Mouse (Mus musculus): Measurements from ENCODE around the gene Sorbs1.

Gene Sorbs1

GRCm38 (mm10) chr19:40348175-40348574 lies 165.4 kb downstream of the Sorbs1 start:
- CTCF ChIA-PET: interaction anchor here (0.7 to 0.9 kb wide), 2 partner anchors 12 to 197 kb away, joined by 3 read pairs; no protein-coding TSS in a partner anchor

- CTCF ChIA-PET: no interaction called here
Measured at GRCm38 (mm10) chr19:40346908-40347307, 166.7 kb downstream of the Sorbs1 start.

- CTCF ChIA-PET: interaction anchor here (0.7 kb wide), 1 partner anchor 34 kb away, joined by 3 read pairs; no protein-coding TSS in a partner anchor
Measured at GRCm38 (mm10) chr19:40346232-40346844, 167.2 kb downstream of the Sorbs1 start.

GRCm38 (mm10) chr19:40345684-40346083 lies 167.9 kb downstream of the Sorbs1 start:
- CTCF ChIA-PET: interaction anchor here (0.7 kb wide), 1 partner anchor 34 kb away, joined by 3 read pairs; no protein-coding TSS in a partner anchor

GRCm38 (mm10) chr19:40343018-40343417 lies 170.6 kb downstream of the Sorbs1 start:
- CTCF ChIA-PET: no interaction called here

GRCm38 (mm10) chr19:40341141-40341540 lies 172.4 kb downstream of the Sorbs1 start:
- CTCF ChIA-PET: no interaction called here

- CTCF ChIA-PET: interaction anchor here (0.9 kb wide), 1 partner anchor 12 kb away, joined by 3 read pairs; no protein-coding TSS in a partner anchor
Measured at GRCm38 (mm10) chr19:40336694-40337093, 176.9 kb downstream of the Sorbs1 start.

- CTCF ChIA-PET: interaction anchor here (0.7 kb wide), 1 partner anchor 176 kb away, joined by 3 read pairs; no protein-coding TSS in a partner anchor
Measured at GRCm38 (mm10) chr19:40333905-40334304, 179.7 kb downstream of the Sorbs1 start.

GRCm38 (mm10) chr19:40333081-40333480 lies 180.5 kb downstream of the Sorbs1 start:
- CTCF ChIA-PET: interaction anchor here (0.7 kb wide), 1 partner anchor 176 kb away, joined by 3 read pairs; no protein-coding TSS in a partner anchor

- CTCF ChIA-PET: no interaction called here
Measured at GRCm38 (mm10) chr19:40332303-40332702, 181.3 kb downstream of the Sorbs1 start.

- CTCF ChIA-PET: no interaction called here
Measured at GRCm38 (mm10) chr19:40331846-40332245, 181.7 kb downstream of the Sorbs1 start.

GRCm38 (mm10) chr19:40326126-40326525 lies 187.5 kb downstream of the Sorbs1 start:
- CTCF ChIA-PET: no interaction called here

- CTCF ChIA-PET: no interaction called here
Measured at GRCm38 (mm10) chr19:40325381-40325780, 188.2 kb downstream of the Sorbs1 start.

- CTCF ChIA-PET: no interaction called here
Measured at GRCm38 (mm10) chr19:40322226-40322625, 191.4 kb downstream of the Sorbs1 start.

GRCm38 (mm10) chr19:40319199-40319598 lies 194.4 kb downstream of the Sorbs1 start:
- CTCF ChIA-PET: no interaction called here

- CTCF ChIA-PET: no interaction called here
Measured at GRCm38 (mm10) chr19:40318511-40318910, 195.1 kb downstream of the Sorbs1 start.

- CTCF ChIA-PET: no interaction called here
Measured at GRCm38 (mm10) chr19:40317001-40317400, 196.6 kb downstream of the Sorbs1 start.

GRCm38 (mm10) chr19:40314252-40314651 lies 199.3 kb downstream of the Sorbs1 start:
- CTCF ChIA-PET: no interaction called here

- CTCF ChIA-PET: no interaction called here
Measured at GRCm38 (mm10) chr19:40311631-40312030, 201.9 kb downstream of the Sorbs1 start.

- CTCF ChIA-PET: no interaction called here
Measured at GRCm38 (mm10) chr19:40310410-40311130, 203.0 kb downstream of the Sorbs1 start.

- CTCF ChIA-PET: no interaction called here
Measured at GRCm38 (mm10) chr19:40309911-40310310, 203.7 kb downstream of the Sorbs1 start.

GRCm38 (mm10) chr19:40307550-40307949 lies 206.0 kb downstream of the Sorbs1 start:
- CTCF ChIA-PET: no interaction called here

GRCm38 (mm10) chr19:40306631-40307030 lies 206.9 kb downstream of the Sorbs1 start:
- CTCF ChIA-PET: no interaction called here

Data from spleen, embryonic (tissue).